ENCODE assay signal across 9 mouse cellular contexts in the genomic region with DNA sequence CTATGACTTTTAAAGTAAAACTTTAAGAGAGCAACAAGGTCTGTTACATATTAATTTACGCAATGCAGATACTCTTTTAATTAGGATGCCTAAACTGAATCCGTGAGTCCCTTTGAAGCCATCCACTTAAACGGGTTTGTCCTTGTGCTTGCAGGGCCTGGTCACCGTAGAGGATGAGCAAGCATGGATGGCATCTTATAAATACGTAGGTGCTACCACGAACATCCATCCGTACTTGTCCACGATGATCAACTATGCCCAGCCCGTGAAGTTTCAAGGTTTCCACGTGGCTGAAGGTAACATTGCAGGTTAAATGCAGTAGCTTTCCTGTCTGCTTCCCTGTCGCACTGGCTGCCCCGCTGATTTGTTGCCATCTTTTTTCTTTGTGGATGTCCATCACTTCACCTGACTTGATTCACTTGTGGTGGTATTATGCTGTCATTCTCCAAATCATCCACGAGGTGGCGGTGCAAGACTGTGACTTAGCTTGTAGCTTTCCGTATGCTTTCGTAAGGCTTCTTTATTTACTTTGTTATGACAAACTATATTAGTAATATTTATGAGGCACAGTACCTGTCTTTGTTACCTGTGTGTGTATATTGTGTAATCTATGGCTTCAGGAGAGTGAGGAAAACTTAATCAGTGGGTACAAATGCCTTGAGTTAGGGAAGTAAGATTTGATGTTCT.
DNase-seq lines count a peak whose midpoint lies in the region; ATAC-seq and TF ChIP-seq lines count a peak whose summit lies in the region.
"Had no signal": no experiment of that assay in that cellular context is flagged by ENCODE, and none has a peak within 500 bp of the region (broad histone marks: within the 10 kb centered on the region; RNA-seq: fewer than 3 reads in every experiment).

No protein-coding gene starts in this region.

- H3K4me2 ChIP-seq in kidney, embryonic 15.5 days = no peak overlapping the region
- H3K4me2 ChIP-seq in forebrain, embryonic 15.5 days (replicated peaks) = no peak overlapping the region
- H3K4me2 ChIP-seq in midbrain, embryonic 15.5 days = no peak overlapping the region
- H3K4me2 ChIP-seq: limb, embryonic 13.5 days had no signal

- H3K27ac ChIP-seq in kidney, embryonic 15.5 days = no peak overlapping the region
- no peak overlapping the region for H3K27ac ChIP-seq in ES-E14 (ENCODE audit: insufficient read depth, low read depth, low read length, poor library complexity, severe bottlenecking)
- H3K27ac ChIP-seq in forebrain, embryonic 15.5 days (replicated peaks) = no peak overlapping the region
- H3K27ac ChIP-seq in midbrain, embryonic 15.5 days = no peak overlapping the region
- H3K27ac ChIP-seq: limb, embryonic 13.5 days had no signal

- intact Hi-C loops in left cerebral cortex, postnatal 10 days (cut with DNase I) = loop anchor here (10.0 kb wide), 1 partner anchor 478 kb away; no protein-coding TSS in a partner anchor

- H3K4me1 ChIP-seq in kidney, embryonic 15.5 days = no peaks in the 10 kb centered on the region
- H3K4me1 ChIP-seq in ES-E14 (ENCODE audit: control insufficient read depth in 2 of 2, insufficient read depth in 2 of 2, low read length in 2 of 2, poor library complexity in 1 of 2) = no peaks in the 10 kb centered on the region
- 0 out of 2 replicates have a peak, but pooled peaks cover 4% of the 10 kb centered on the region for H3K4me1 ChIP-seq in forebrain, embryonic 15.5 days
- 0 out of 2 replicates have a peak, but pooled peaks cover 2% of the 10 kb centered on the region for H3K4me1 ChIP-seq in midbrain, embryonic 15.5 days
- H3K4me1 ChIP-seq: limb, embryonic 13.5 days had no signal

- H3K36me3 ChIP-seq in kidney, embryonic 15.5 days = no peaks in the 10 kb centered on the region; the same call in 1 of the 2 replicates
- H3K36me3 ChIP-seq in ES-E14 (ENCODE audit: control insufficient read depth, insufficient read depth, low read length, poor library complexity, severe bottlenecking) = peaks cover 3% of the 10 kb centered on the region
- no peaks in the 10 kb centered on the region for H3K36me3 ChIP-seq in forebrain, embryonic 15.5 days
- no peaks in the 10 kb centered on the region; the same call in 1 of the 2 replicates for H3K36me3 ChIP-seq in midbrain, embryonic 15.5 days (replicated peaks)
- H3K36me3 ChIP-seq: limb, embryonic 13.5 days had no signal

- no peak for ATAC-seq in kidney, embryonic 15.5 days (replicated peaks; ENCODE audit: low FRiP score)
- ATAC-seq in forebrain, embryonic 15.5 days (replicated peaks) = peak; percentile 47; the same call in 1 of the 2 replicates
- ATAC-seq in midbrain, embryonic 15.5 days (replicated peaks) = peak; percentile 62

- 61% methylated on average over 16 of the region's 16 CpGs for WGBS in kidney, embryonic 15.5 days
- WGBS in forebrain, embryonic 15.5 days = 59% methylated on average over 16 of the region's 16 CpGs
- 59% methylated on average over 16 of the region's 16 CpGs for WGBS in midbrain, embryonic 15.5 days

- DNase-seq in kidney, adult 18-20 months = peak; percentile 31
- peak; percentile 40 for DNase-seq in ES-E14 (ENCODE audit: low read depth, low spot score)
- peak; percentile 66 to 74 for DNase-seq in cerebellum, adult 18-20 months
- peak; percentile 50 to 52 for DNase-seq in left cerebral cortex, postnatal 10 days (ENCODE audit: extremely low spot score in 1 of 2, low spot score in 2 of 2)
- peak; percentile 11 for DNase-seq in thymus, postnatal 25 days

- H3K27me3 ChIP-seq in kidney, embryonic 15.5 days = 0 out of 2 replicates have a peak, but pooled peaks cover 5% of the 10 kb centered on the region
- H3K27me3 ChIP-seq in forebrain, embryonic 15.5 days = no peaks in the 10 kb centered on the region
- H3K27me3 ChIP-seq in midbrain, embryonic 15.5 days (replicated peaks) = no peaks in the 10 kb centered on the region
- H3K27me3 ChIP-seq: limb, embryonic 13.5 days had no signal

- no peak overlapping the region for H3K9ac ChIP-seq in kidney, embryonic 15.5 days
- no peak overlapping the region for H3K9ac ChIP-seq in ES-E14 (ENCODE audit: insufficient read depth, low read depth, low read length, poor library complexity, severe bottlenecking)
- H3K9ac ChIP-seq in forebrain, embryonic 15.5 days (replicated peaks) = no peak overlapping the region
- H3K9ac ChIP-seq in midbrain, embryonic 15.5 days = no peak overlapping the region
- H3K9ac ChIP-seq: limb, embryonic 13.5 days had no signal

- H3K9me3 ChIP-seq in kidney, embryonic 15.5 days (replicated peaks) = no peaks in the 10 kb centered on the region
- H3K9me3 ChIP-seq in ES-E14 (ENCODE audit: control insufficient read depth, insufficient read depth, low read depth, low read length) = no peaks in the 10 kb centered on the region
- no peaks in the 10 kb centered on the region for H3K9me3 ChIP-seq in forebrain, embryonic 15.5 days
- no peaks in the 10 kb centered on the region for H3K9me3 ChIP-seq in midbrain, embryonic 15.5 days
- H3K9me3 ChIP-seq: limb, embryonic 13.5 days had no signal

- H3K4me3 ChIP-seq in kidney, embryonic 15.5 days (replicated peaks) = no peak overlapping the region
- no peak overlapping the region for H3K4me3 ChIP-seq in ES-E14 (ENCODE audit: insufficient read depth in 1 of 2, low read depth in 1 of 2, low read length in 2 of 2, poor library complexity in 1 of 2, severe bottlenecking in 1 of 2)
- H3K4me3 ChIP-seq in forebrain, embryonic 15.5 days = no peak overlapping the region
- H3K4me3 ChIP-seq in midbrain, embryonic 15.5 days = no peak overlapping the region
- H3K4me3 ChIP-seq: limb, embryonic 13.5 days had no signal

- in situ Hi-C loops in ES-E14 (cut with MboI; ENCODE audit: low sequenced_read_pairs in 2 of 2, unreplicated experiment in 2 of 2) = no loop called here

TF ChIP-seq in ES-E14, 5 proteins besides CTCF, POLR2A, EP300 and RAD21:
- TF ChIP-seq ZC3H11A (IDR thresholded peaks at IDR 0.05; ENCODE audit: borderline replicate concordance, low read depth, low read length) (no peak), MAFK (IDR thresholded peaks at IDR 0.05; ENCODE audit: insufficient read depth, low read depth, low read length) (no peak), ZNF384 (IDR thresholded peaks at IDR 0.05; ENCODE audit: low read depth, low read length) (no peak), HCFC1 (IDR thresholded peaks at IDR 0.05; ENCODE audit: borderline replicate concordance, insufficient read depth, low read length) (no peak), CHD2 (IDR thresholded peaks at IDR 0.05; ENCODE audit: low read depth, low read length) (no peak)

Comparison
In these comparisons a context has a peak if more than half of its experiments do, and no peak if none do; other contexts are left out.
1. DNase-seq: peak in every context shown above with its lines; median percentile 70 in cerebellum, adult 18-20 months; 51 in left cerebral cortex, postnatal 10 days; 40 in ES-E14; 31 in kidney, adult 18-20 months; 11 in thymus, postnatal 25 days.